Mouse (Mus musculus) brain, embryonic 14.5 days (tissue): ENCODE measurements around the gene Chchd2.

Experiments
- CTCF ChIP-seq: fragments of 200-500 bp; IDR thresholded peaks from 2 replicates; pipeline ENCODE4 v1.5.1; 2012; ENCODE audit warnings: inconsistent platforms, mild to moderate bottlenecking, moderate library complexity, borderline replicate concordance; ENCODE audit not compliant: insufficient read depth, insufficient read length; ENCODE audit errors: extremely low read depth
- POLR2A ChIP-seq: fragments of 200-500 bp; IDR thresholded peaks from 2 replicates; pipeline ENCODE4 v1.6.1; 2012; ENCODE audit warnings: mild to moderate bottlenecking, inconsistent platforms, borderline replicate concordance; ENCODE audit not compliant: poor library complexity, insufficient read depth, insufficient read length, severe bottlenecking; ENCODE audit errors: extremely low read depth

- no peak for TF ChIP-seq POLR2A
- no peak for TF ChIP-seq CTCF
These were observed 24.9 kb downstream of the Chchd2 start for GRCm38 (mm10) chr5:129862325-129862724.
